Mouse (Mus musculus) embryonic facial prominence, embryonic 11.5 days (tissue): ENCODE measurements around the gene Cdcp2. TPM values are rescaled to one million over a fixed set of nuclear protein-coding genes. Genes with fewer than 3 reads are reported as not detected.

ENCODE experiments used
- ATAC-seq: fragments of 200-750 bp; cut with Nextera tagmentation; replicated peaks from 2 replicates; pipeline ENCODE4 v1.8.0; 2017; ENCODE audit warnings: low read depth; ENCODE audit not compliant: insufficient number of reproducible peaks, low FRiP score, low TSS enrichment
- DNase-seq: peaks from one replicate; pipeline ENCODE4 v3.0.0-alpha.2; 2015; ENCODE audit warnings: low spot score
- H3K27ac ChIP-seq: fragments of 300-500 bp; sonication (generic); replicated peaks from 2 replicates; pipeline ENCODE4 v1.5.1; 2014; ENCODE audit warnings: mild to moderate bottlenecking, low read depth, low read length, control low read depth
- H3K27me3 ChIP-seq: fragments of 300-500 bp; sonication (generic); 2 replicates; pipeline ENCODE4 v1.6.1; 2014; ENCODE audit warnings: mild to moderate bottlenecking, low read length, moderate library complexity, mixed read lengths; ENCODE audit not compliant: control insufficient read depth, insufficient read depth
- H3K36me3 ChIP-seq: fragments of 300-500 bp; sonication (generic); replicated peaks from 2 replicates; pipeline ENCODE4 v1.6.1; 2014; ENCODE audit warnings: low read depth, mild to moderate bottlenecking, low read length, moderate library complexity, mixed read lengths; ENCODE audit not compliant: control insufficient read depth, insufficient read depth
- H3K4me1 ChIP-seq: fragments of 300-500 bp; sonication (generic); 2 replicates; pipeline ENCODE4 v1.6.1; 2014; ENCODE audit warnings: low read length, mixed read lengths; ENCODE audit not compliant: control insufficient read depth, insufficient read depth
- H3K4me2 ChIP-seq: fragments of 300-500 bp; sonication (generic); 2 replicates; pipeline ENCODE4 v1.6.1; 2014; ENCODE audit warnings: low read depth, mild to moderate bottlenecking, control low read depth, low read length, moderate library complexity
- H3K4me3 ChIP-seq: fragments of 300-500 bp; sonication (generic); 2 replicates; pipeline ENCODE4 v1.5.1; 2014; ENCODE audit warnings: low read depth, low read length, control low read depth
- H3K9ac ChIP-seq: fragments of 300-500 bp; sonication (generic); replicated peaks from 2 replicates; pipeline ENCODE4 v1.6.1; 2014; ENCODE audit warnings: mild to moderate bottlenecking, control low read depth, low read length
- H3K9me3 ChIP-seq: fragments of 300-500 bp; sonication (generic); replicated peaks from 2 replicates; pipeline ENCODE4 v1.6.1; 2016; ENCODE audit warnings: mild to moderate bottlenecking, low read length, inconsistent platforms, mixed read lengths; ENCODE audit not compliant: control insufficient read depth
- WGBS: fragments of 180-500 bp; shearing (Covaris S2); extraction: QIAGEN DNeasy Blood & Tissue Kit; methylation state at CpG from one replicate; pipeline ENCODE4 v1.1.7; 2014; 5-methylcytosine and 5-hydroxymethylcytosine counted together
- polyA plus RNA-seq: library from polyadenylated mRNA; unstranded; fragments of >200 nt; fragmentation: Nextera tagmentation; extraction: Ambion mirVana; gene quantifications from 2 replicates; pipeline ENCODE4 v1.2.1, GENCODE M21; 2014

The Cdcp2 gene
- polyA plus RNA-seq, 1 experiment from 2014 or later = not detected

DNA sequence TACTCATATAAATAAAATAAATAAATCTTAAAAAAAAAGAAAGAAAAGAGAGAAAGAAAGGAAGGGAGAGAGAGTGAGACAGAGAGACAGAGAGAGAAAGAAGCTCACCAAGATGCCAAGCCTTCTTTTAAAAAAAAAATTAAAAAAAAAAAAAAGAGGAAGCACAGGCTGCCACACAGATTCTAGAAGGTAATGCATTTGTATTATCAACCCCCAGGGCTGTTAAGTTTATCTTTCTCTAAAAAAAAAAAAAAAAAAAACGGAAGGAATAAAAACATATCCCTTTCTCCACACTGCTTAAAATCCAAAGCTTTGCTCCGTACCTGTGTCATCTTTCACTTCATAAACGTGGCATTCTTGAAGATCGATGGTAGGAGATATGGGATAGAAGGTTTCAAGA is 35.1 kb upstream of the Cdcp2 start:
- H3K9ac ChIP-seq = no peak overlapping the region
- H3K4me2 ChIP-seq = no peak overlapping the region
- H3K9me3 ChIP-seq = no peaks in the 10 kb centered on the region
- no peak overlapping the region for H3K4me3 ChIP-seq
- H3K36me3 ChIP-seq = peaks cover 3% of the 10 kb centered on the region
- DNase-seq = no peak
- no peak for ATAC-seq
- 88% methylated on average over 4 of the region's 4 CpGs for WGBS
- peaks cover 2% of the 10 kb centered on the region for H3K4me1 ChIP-seq
- no peaks in the 10 kb centered on the region for H3K27me3 ChIP-seq
- no peak overlapping the region for H3K27ac ChIP-seq

DNA sequence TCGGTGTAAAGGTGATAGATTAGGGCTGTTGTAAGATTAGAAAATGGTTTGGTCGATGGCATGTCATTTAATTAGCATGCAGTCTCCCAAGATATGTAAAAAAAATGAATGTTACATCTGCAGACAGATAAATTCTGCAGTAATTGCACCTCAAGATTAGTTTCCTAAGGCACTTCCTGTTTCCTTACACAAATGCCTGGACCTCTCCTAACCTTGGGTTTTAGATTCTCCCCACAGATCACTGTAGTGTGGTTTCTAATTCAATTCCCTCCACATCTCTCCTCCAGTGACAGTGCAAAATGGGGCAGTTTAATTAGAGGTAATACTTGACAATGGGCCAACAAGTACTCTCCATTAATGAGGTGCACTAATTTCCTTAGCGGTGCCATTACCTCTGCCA is 33.5 kb upstream of the Cdcp2 start:
- H3K9me3 ChIP-seq = no peaks in the 10 kb centered on the region
- no peak overlapping the region for H3K9ac ChIP-seq
- peaks cover 3% of the 10 kb centered on the region; the same call in 1 of the 2 replicates for H3K36me3 ChIP-seq
- H3K27ac ChIP-seq = no peak overlapping the region
- no peak overlapping the region for H3K4me2 ChIP-seq
- H3K4me1 ChIP-seq = peaks cover 2% of the 10 kb centered on the region
- H3K27me3 ChIP-seq = no peaks in the 10 kb centered on the region
- H3K4me3 ChIP-seq = no peak overlapping the region
- WGBS = 90% methylated on average over 3 of the region's 3 CpGs
- no peak for DNase-seq
- no peak for ATAC-seq

DNA sequence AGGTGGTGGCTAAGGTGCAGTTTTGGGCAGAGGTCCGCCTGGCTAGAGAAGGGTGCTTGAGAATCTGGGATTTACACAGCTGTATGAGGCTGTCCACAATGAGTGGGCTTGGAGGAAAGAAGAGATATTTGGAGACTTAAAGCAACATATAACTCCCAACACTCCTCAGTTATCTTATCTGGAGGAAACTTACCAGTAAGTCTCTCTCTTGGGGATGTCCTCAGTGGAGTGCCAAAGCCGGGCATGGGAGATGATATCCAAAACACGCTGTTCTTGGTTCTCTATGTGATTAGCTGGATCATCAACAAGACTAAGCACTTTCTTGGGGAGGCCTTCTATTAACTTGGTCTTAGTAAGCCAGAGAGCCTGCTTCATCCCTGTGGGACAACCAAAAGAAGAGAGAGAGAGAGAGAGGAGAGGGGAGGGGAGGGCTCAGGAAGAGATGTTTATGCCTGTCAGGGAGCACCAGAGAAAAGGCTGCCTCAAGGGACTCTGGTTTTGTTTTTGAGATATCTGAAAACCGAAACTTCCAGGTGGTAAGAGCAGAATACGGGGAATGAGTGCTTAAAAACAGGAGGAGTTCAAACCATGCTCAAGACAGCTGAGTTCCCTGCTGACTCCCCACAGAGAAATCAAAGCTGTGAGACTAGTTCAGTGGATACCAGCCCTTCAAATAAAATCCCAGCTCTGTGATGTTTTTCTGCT is 32.1 kb upstream of the Cdcp2 start:
- WGBS = 88% methylated on average over 5 of the region's 5 CpGs
- Histone ChIP-seq H3K27ac (no peak overlapping the region), H3K4me2 (no peak overlapping the region), H3K9me3 (no peaks in the 10 kb centered on the region), H3K4me3 (no peak overlapping the region), H3K27me3 (no peaks in the 10 kb centered on the region), H3K9ac (no peak overlapping the region), H3K36me3 (peaks cover 3% of the 10 kb centered on the region; the same call in 1 of the 2 replicates), H3K4me1 (peaks cover 2% of the 10 kb centered on the region)
- DNase-seq (no peak), ATAC-seq (no peak)

DNA sequence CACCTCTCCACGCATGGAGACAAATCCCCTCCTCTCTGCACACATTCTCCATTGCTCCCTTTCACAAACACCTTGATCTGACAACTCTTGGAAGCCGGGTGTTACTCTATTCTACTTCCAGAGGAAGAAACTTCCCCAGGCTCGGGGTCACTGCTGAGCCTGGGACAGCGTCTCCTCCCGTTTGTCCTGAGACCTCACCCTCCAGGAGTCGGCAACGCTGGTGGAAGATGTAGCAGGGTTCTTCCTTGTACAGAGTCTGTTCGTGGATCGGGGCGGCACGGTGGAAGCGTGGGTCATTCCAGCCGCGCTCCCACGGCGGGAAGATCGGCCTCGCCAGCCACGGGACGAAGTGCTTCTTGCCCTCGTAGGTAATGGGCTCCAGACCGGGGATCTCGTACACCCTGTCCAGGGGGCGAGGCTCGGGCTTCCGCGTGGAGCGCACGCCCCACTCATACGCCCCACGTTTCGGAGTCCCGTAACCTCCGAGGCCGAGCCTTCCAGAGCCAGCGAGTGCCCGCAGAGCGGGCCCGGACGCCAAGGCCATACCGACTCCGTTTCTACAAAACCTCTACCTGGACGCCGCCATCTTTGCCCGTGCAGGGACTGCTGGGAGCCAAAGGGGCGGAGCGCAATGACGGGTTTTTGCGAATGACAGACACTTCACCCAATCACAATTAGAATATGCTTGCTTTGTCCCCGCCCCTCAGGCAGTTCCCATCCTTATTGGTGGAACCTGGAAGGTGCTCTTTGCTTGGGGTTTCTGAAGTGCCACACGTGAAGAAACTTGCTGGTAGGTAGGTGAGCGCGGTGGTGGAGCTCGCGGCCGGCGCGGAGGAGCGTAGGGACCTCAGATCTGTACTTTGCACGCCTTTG is 30.2 kb upstream of the Cdcp2 start, which contains the start of the genes Mrpl37 and Cyb5rl:
Mrpl37 (minus strand) TSS at position 617 of the 873 bp plus-strand sequence.
Cyb5rl (plus strand) TSS at position 737 of the 873 bp plus-strand sequence.
- Histone ChIP-seq H3K9ac (peak within 1 kb of the TSS; percentile 91), H3K4me1 (peaks cover 2% of the 10 kb centered on the region), H3K27ac (no peak within 1 kb of the TSS), H3K9me3 (no peaks in the 10 kb centered on the region), H3K4me3 (peak within 1 kb of the TSS; percentile 86), H3K27me3 (no peaks in the 10 kb centered on the region), H3K36me3 (no peaks in the 10 kb centered on the region; the same call in 1 of the 2 replicates), H3K4me2 (peak within 1 kb of the TSS; percentile 94)
- ATAC-seq = peak; percentile 95
- WGBS = under 1% methylated on average over 60 of the region's 60 CpGs
- peak; percentile 98 for DNase-seq

DNA sequence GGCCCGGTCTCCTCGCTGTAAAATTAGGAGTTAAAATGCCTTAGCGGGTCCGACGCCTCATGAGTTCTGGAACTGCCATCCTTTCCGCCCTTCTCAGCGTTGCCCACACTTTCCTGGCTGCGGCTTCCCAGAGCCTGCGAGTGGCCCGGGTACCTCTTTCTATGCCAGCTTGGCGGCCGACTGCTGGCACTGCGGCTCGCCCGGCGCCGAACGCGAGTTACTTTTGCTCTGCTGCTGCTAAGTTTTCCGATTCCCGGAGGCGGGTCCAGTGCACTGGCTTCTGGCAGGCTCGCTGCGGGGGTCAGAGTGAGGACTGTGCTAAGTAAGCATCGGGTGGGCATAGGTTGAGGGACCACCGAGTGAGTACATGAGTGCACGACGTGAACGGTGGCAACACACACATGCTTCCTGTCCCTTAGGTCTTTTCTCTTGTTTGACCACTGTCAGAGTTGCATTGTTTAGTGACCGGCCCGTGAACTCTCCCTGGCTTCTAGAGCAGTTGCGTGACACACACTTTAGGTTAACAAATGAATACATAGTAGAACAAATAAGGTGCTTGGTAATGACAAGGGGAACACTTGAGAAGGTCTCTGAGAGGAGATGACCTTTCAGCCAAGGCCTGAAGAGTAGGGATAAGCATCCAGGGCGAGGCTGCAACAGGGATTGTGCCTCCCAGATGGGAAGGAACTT is 29.4 kb upstream of the Cdcp2 start:
- DNase-seq (peak; percentile 38), ATAC-seq (0 out of 2 replicates have a peak, but pooled peaks have one; percentile 40)
- Histone ChIP-seq H3K4me3 (peak overlapping the region; percentile 86), H3K9me3 (no peaks in the 10 kb centered on the region), H3K4me1 (peaks cover 2% of the 10 kb centered on the region), H3K9ac (peak overlapping the region; percentile 62), H3K27me3 (no peaks in the 10 kb centered on the region), H3K27ac (no peak overlapping the region), H3K4me2 (peak overlapping the region; percentile 94), H3K36me3 (no peaks in the 10 kb centered on the region; the same call in 1 of the 2 replicates)
- WGBS = 5% methylated on average over 33 of the region's 33 CpGs

DNA sequence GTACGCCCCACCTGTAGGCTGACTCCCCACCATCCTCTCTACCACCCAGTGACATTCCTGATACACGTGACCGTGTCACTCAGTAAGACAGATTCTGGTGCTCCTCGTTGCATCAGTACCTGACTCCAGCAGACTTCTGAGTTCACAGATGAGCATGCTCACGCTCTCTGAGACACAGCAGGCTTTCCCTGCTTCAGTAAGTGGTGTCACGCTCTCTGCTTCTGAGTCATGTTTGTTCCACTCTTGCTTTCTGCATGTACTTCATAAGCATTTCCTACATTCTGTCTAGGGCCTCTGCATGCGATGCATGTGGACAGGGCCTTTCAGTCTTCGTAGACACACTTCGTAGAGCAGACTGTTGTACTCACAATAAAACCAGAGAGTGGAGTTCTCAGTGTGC is 24.3 kb upstream of the Cdcp2 start:
- Histone ChIP-seq H3K27me3 (no peaks in the 10 kb centered on the region), H3K36me3 (no peaks in the 10 kb centered on the region), H3K4me1 (no peaks in the 10 kb centered on the region), H3K27ac (no peak overlapping the region), H3K9me3 (no peaks in the 10 kb centered on the region), H3K9ac (no peak overlapping the region), H3K4me3 (no peak overlapping the region), H3K4me2 (no peak overlapping the region)
- no peak for ATAC-seq
- DNase-seq = no peak
- 86% methylated on average over 9 of the region's 9 CpGs for WGBS

DNA sequence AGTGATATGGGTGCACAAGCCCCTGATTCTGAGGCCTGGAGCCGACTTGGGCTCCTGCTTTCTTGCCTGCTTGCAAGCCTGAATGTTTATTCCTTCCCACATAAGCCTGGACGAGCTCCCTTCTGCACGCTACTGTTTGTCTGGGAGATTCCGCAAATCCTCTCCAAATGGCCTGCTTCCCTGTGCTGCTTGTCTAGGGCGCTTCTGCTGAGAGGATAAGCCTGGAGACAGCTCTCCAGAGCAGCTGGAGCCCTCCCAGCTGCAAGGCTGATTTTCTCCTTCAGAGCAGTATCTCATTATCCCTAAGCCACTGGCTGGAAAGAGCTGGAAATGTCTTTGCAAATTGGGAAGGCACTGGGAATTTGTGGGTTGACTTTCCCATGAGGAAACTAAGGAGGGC is 21.2 kb upstream of the Cdcp2 start:
- ATAC-seq (no peak), DNase-seq (no peak)
- no peak overlapping the region for H3K4me2 ChIP-seq
- H3K4me1 ChIP-seq = no peaks in the 10 kb centered on the region
- H3K9ac ChIP-seq = no peak overlapping the region
- no peaks in the 10 kb centered on the region for H3K36me3 ChIP-seq
- 67% methylated on average over 5 of the region's 5 CpGs for WGBS
- no peak overlapping the region for H3K27ac ChIP-seq
- no peak overlapping the region for H3K4me3 ChIP-seq
- H3K9me3 ChIP-seq = no peaks in the 10 kb centered on the region
- H3K27me3 ChIP-seq = no peaks in the 10 kb centered on the region
